Comparison of ENCODE assay signal across 25 mouse cellular contexts in the genomic region with DNA sequence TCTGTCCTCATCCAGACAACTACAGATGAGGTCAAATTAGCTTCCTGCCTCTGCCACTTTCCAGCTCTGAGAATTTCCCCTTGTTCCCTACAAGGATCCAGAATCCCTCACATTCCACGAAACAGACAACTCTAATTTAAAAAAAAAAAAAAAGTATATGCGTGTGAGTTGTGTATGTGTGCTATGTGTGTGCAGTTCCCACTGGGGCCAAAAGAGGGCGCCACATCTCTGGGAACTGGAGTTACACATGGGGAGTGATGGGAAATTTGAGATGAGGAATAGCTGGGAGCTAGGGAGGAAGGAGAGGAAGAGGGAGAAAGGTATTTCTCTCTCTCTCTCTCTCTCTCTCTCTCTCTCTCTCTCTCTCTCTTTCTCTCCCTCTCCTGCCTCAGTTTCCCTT.
"Had no signal": no experiment of that assay in that cellular context is flagged by ENCODE, and none has a peak within 500 bp of the region (broad histone marks: within the 10 kb centered on the region; RNA-seq: fewer than 3 reads in every experiment).

No protein-coding gene starts in this region.

- DNase-seq: gastrocnemius, adult 2 months; gastrocnemius, postnatal 10 days; gastrocnemius, postnatal 25 days; heart, adult 18-20 months; heart, postnatal 14 days; heart, postnatal 36 days; kidney, adult 11 months; kidney, adult 2 months; kidney, adult 9 months; kidney, postnatal 14 days; kidney, postnatal 36 days; layer of hippocampus, adult 9-11 months; layer of hippocampus, postnatal 36 days; left cerebral cortex, postnatal 4 days had no signal

- H3K27ac ChIP-seq: gastrocnemius, adult 2 months; heart, embryonic 10.5 days; hindbrain, embryonic 13.5 days; hindbrain, embryonic 15.5 days; hindbrain, postnatal 0 days; kidney, embryonic 15.5 days; kidney, postnatal 0 days; limb, embryonic 13.5 days; limb, embryonic 15.5 days; liver, embryonic 12.5 days; liver, embryonic 14.5 days had no signal

- H3K4me3 ChIP-seq: gastrocnemius, adult 2 months; heart, embryonic 10.5 days; heart, embryonic 12.5 days; hindbrain, embryonic 13.5 days; hindbrain, embryonic 15.5 days; kidney, embryonic 15.5 days; limb, embryonic 13.5 days; limb, embryonic 15.5 days; liver, embryonic 12.5 days had no signal

- H3K9ac ChIP-seq: heart, embryonic 12.5 days; hindbrain, embryonic 13.5 days; hindbrain, embryonic 15.5 days; kidney, embryonic 15.5 days; limb, embryonic 13.5 days; limb, embryonic 15.5 days; liver, embryonic 12.5 days; liver, embryonic 14.5 days had no signal

- H3K4me1 ChIP-seq: heart, embryonic 10.5 days; heart, embryonic 12.5 days; hindbrain, embryonic 15.5 days; kidney, embryonic 15.5 days; limb, embryonic 13.5 days; limb, embryonic 15.5 days; liver, embryonic 12.5 days had no signal

- H3K27me3 ChIP-seq: heart, embryonic 12.5 days; hindbrain, embryonic 13.5 days; hindbrain, embryonic 15.5 days; kidney, embryonic 15.5 days; limb, embryonic 13.5 days; limb, embryonic 15.5 days; liver, embryonic 12.5 days had no signal

- H3K36me3 ChIP-seq: heart, embryonic 10.5 days; heart, embryonic 12.5 days; hindbrain, embryonic 13.5 days; hindbrain, embryonic 15.5 days; kidney, embryonic 15.5 days; limb, embryonic 13.5 days; limb, embryonic 15.5 days; liver, embryonic 12.5 days had no signal

- H3K9me3 ChIP-seq: heart, embryonic 10.5 days; hindbrain, embryonic 13.5 days; hindbrain, embryonic 15.5 days; kidney, embryonic 15.5 days; limb, embryonic 15.5 days had no signal
